Mouse (Mus musculus) WW6 (cell line): ENCODE results near the gene Sptb.

Source experiments
- DNase-seq: peaks from one replicate; pipeline ENCODE4 v3.0.0-alpha.2; 2013; ENCODE audit warnings: low read depth, low spot score

The Sptb gene

GRCm38 (mm10) chr12:76710351-76711100 is at the start of gene Sptb:
Gene Sptb, minus strand, starts transcription at chr12:76710547.
- DNase-seq: peak; percentile 31

- peak; percentile 28 for DNase-seq
Measured at GRCm38 (mm10) chr12:76752652-76753318, 42.4 kb upstream of the Sptb start.

- no peak for DNase-seq
Measured at GRCm38 (mm10) chr12:76750866-76751459, 40.6 kb upstream of the Sptb start.

- DNase-seq: no peak
Measured at GRCm38 (mm10) chr12:76727955-76728354, 17.6 kb upstream of the Sptb start.

GRCm38 (mm10) chr12:76722026-76722425 is 11.7 kb upstream of the Sptb start:
- no peak for DNase-seq

- DNase-seq: no peak
Measured at GRCm38 (mm10) chr12:76720572-76720971, 10.2 kb upstream of the Sptb start.

- DNase-seq: no peak
Measured at GRCm38 (mm10) chr12:76718384-76718783, 8.0 kb upstream of the Sptb start.

- DNase-seq: peak; percentile 45
Measured at GRCm38 (mm10) chr12:76709795-76710350, 474 bp downstream of the Sptb start.

- no peak for DNase-seq
Measured at GRCm38 (mm10) chr12:76708956-76709794, 1.2 kb downstream of the Sptb start.

- no peak for DNase-seq
Measured at GRCm38 (mm10) chr12:76708181-76708580, 2.2 kb downstream of the Sptb start.

- DNase-seq: no peak
Measured at GRCm38 (mm10) chr12:76696380-76696935, 13.9 kb downstream of the Sptb start.

- no peak for DNase-seq
Measured at GRCm38 (mm10) chr12:76695773-76696172, 14.6 kb downstream of the Sptb start.

GRCm38 (mm10) chr12:76694801-76695505 is 15.4 kb downstream of the Sptb start:
- DNase-seq: peak; percentile 16

- no peak for DNase-seq
Measured at GRCm38 (mm10) chr12:76687498-76688200, 22.7 kb downstream of the Sptb start.

- no peak for DNase-seq
Measured at GRCm38 (mm10) chr12:76685647-76686046, 24.7 kb downstream of the Sptb start.

GRCm38 (mm10) chr12:76684493-76684892 is 25.9 kb downstream of the Sptb start:
- no peak for DNase-seq

- no peak for DNase-seq
Measured at GRCm38 (mm10) chr12:76681937-76682336, 28.4 kb downstream of the Sptb start.

GRCm38 (mm10) chr12:76677068-76677467 is 33.3 kb downstream of the Sptb start:
- no peak for DNase-seq

GRCm38 (mm10) chr12:76676477-76676876 is 33.9 kb downstream of the Sptb start:
- no peak for DNase-seq

GRCm38 (mm10) chr12:76675364-76675763 is 35.0 kb downstream of the Sptb start:
- DNase-seq: no peak
